Mouse (Mus musculus): ENCODE results near the gene Nanog. TPM values are rescaled to one million over a fixed set of nuclear protein-coding genes. Genes with fewer than 3 reads are reported as not detected.

The Nanog gene
- polyA plus RNA-seq (2015; fragmentation: Nextera tagmentation; extraction: Ambion mirVana) = 0.33 and 0.34 TPM in 2 replicates

DNA sequence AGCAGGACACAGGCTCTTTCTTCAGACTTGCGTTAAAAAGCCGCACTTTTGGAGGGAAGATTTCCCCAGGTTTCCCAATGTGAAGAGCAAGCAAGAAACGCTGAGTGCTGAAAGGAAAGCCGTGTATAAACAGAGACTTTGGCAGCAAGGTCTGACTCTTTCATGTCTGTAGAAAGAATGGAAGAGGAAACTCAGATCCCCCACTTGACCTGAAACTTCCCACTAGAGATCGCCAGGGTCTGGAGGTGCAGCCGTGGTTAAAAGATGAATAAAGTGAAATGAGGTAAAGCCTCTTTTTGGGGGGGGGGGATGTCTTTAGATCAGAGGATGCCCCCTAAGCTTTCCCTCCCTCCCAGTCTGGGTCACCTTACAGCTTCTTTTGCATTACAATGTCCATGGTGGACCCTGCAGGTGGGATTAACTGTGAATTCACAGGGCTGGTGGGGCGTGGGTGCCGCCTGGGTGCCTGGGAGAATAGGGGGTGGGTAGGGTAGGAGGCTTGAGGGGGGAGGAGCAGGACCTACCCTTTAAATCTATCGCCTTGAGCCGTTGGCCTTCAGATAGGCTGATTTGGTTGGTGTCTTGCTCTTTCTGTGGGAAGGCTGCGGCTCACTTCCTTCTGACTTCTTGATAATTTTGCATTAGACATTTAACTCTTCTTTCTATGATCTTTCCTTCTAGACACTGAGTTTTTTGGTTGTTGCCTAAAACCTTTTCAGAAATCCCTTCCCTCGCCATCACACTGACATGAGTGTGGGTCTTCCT lies at the start of gene Nanog:
Gene Nanog (plus strand): TSS at position 454 of the 765 bp plus-strand sequence.
- 22% methylated on average over 12 of the region's 12 CpGs for WGBS
- 0 out of 2 replicates have a peak, but pooled peaks cover 4% of the 10 kb centered on the region for H3K4me1 ChIP-seq
- H3K36me3 ChIP-seq = no peaks in the 10 kb centered on the region
- no peak within 1 kb of the TSS for H3K9ac ChIP-seq
- no peak for ATAC-seq (ENCODE audit: insufficient number of reproducible peaks, low FRiP score, low TSS enrichment, low read depth)
- no peak within 1 kb of the TSS for H3K4me2 ChIP-seq (replicated peaks)
- H3K27ac ChIP-seq (replicated peaks) = no peak within 1 kb of the TSS
- no peaks in the 10 kb centered on the region for H3K27me3 ChIP-seq
- H3K9me3 ChIP-seq (replicated peaks) = no peaks in the 10 kb centered on the region
- no peak within 1 kb of the TSS for H3K4me3 ChIP-seq (replicated peaks)

GRCm38 (mm10) chr6:122657630-122658029 lies 49.7 kb upstream of the Nanog start:
- no peaks in the 10 kb centered on the region for H3K36me3 ChIP-seq
- H3K4me1 ChIP-seq = no peaks in the 10 kb centered on the region
- no peak overlapping the region for H3K9ac ChIP-seq
- ATAC-seq (ENCODE audit: insufficient number of reproducible peaks, low FRiP score, low TSS enrichment, low read depth) = no peak
- no peak overlapping the region for H3K4me2 ChIP-seq (replicated peaks)
- H3K27ac ChIP-seq (replicated peaks) = no peak overlapping the region
- H3K27me3 ChIP-seq = peaks cover 1% of the 10 kb centered on the region
- H3K9me3 ChIP-seq (replicated peaks) = no peaks in the 10 kb centered on the region
- no peak overlapping the region for H3K4me3 ChIP-seq (replicated peaks)
- 77% methylated on average over 5 of the region's 5 CpGs for WGBS

DNA sequence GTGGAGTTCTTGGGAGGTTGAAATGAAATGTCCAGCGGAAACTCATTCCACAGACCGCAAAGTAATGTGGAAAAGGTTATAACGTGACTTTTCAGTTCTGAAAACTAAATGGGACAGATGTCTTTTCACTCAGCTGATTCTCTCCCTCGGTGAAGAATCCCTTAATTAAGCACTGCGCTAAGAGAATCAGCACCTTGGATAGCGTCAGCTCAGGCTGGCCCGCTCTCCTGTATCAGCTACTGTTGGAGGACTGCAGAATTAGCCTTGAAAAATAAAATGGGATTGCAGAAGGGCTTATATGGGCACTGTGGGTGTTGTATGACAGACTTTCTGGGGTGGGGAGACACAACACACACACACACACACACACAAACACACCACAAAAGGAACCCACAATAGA lies 47.7 kb upstream of the Nanog start:
- WGBS = 10% methylated on average over 7 of the region's 7 CpGs
- peaks cover 8% of the 10 kb centered on the region for H3K27me3 ChIP-seq
- ATAC-seq (ENCODE audit: insufficient number of reproducible peaks, low FRiP score, low TSS enrichment, low read depth) = no peak

GRCm38 (mm10) chr6:122660601-122661379 lies 46.5 kb upstream of the Nanog start:
- H3K4me1 ChIP-seq = no peaks in the 10 kb centered on the region
- 38% methylated on average over 8 of the region's 8 CpGs for WGBS
- H3K27me3 ChIP-seq = peaks cover 11% of the 10 kb centered on the region
- no peak overlapping the region for H3K9ac ChIP-seq
- no peak overlapping the region for H3K4me3 ChIP-seq (replicated peaks)
- no peak overlapping the region for H3K27ac ChIP-seq (replicated peaks)
- 0 out of 2 replicates have a peak, but pooled peaks have one; percentile 34 for ATAC-seq (ENCODE audit: insufficient number of reproducible peaks, low FRiP score, low TSS enrichment, low read depth)
- H3K36me3 ChIP-seq = no peaks in the 10 kb centered on the region
- H3K4me2 ChIP-seq (replicated peaks) = no peak overlapping the region
- no peaks in the 10 kb centered on the region for H3K9me3 ChIP-seq (replicated peaks)

More for the DNA sequence above, 47.7 kb upstream of the Nanog start:
- H3K9me3 ChIP-seq (replicated peaks) = no peaks in the 10 kb centered on the region
- no peak overlapping the region for H3K4me2 ChIP-seq (replicated peaks)
- H3K4me3 ChIP-seq (replicated peaks) = no peak overlapping the region
- H3K4me1 ChIP-seq = no peaks in the 10 kb centered on the region
- no peaks in the 10 kb centered on the region for H3K36me3 ChIP-seq
- no peak overlapping the region for H3K9ac ChIP-seq
- H3K27ac ChIP-seq (replicated peaks) = no peak overlapping the region

DNA sequence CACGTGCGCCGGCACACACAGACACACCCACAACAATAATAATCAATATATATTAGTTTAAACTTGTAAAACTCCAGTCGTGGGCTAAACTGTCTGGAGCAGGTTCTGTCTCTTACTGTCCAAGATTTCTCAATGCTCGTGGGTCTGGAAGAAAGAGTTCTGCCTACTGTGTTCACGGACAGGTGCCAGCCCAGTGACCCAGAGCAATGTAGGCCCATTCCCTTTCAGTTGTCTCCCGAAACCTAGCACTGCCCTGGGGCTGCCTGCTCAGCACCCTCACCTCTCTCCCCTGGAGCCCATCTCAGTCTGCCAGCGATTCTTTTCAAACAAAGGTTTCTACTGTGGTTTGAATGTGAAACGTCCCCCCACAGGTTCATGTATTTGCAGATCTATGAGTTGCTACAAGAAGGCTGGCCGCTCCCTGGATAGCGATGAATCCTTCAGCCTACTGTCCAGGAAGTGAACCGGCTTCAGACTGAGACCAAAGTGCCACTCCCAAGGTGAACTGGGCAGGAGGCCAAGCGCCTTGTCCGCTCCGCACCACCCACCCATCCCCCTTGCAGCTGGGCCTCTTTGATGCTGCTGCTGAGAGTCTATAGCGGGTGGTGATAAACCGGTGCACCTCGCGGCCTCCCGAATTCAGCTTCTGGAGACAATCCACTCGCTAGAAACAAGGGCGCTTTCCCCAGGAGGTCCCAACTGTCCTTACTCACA lies 44.6 kb upstream of the Nanog start:
- no peak for ATAC-seq (ENCODE audit: insufficient number of reproducible peaks, low FRiP score, low TSS enrichment, low read depth)
- 35% methylated on average over 22 of the region's 22 CpGs for WGBS
- H3K36me3 ChIP-seq = no peaks in the 10 kb centered on the region
- no peak overlapping the region for H3K9ac ChIP-seq
- H3K4me1 ChIP-seq = no peaks in the 10 kb centered on the region
- no peak overlapping the region for H3K4me2 ChIP-seq (replicated peaks)
- H3K27me3 ChIP-seq = peaks cover 11% of the 10 kb centered on the region
- H3K4me3 ChIP-seq (replicated peaks) = no peak overlapping the region
- no peaks in the 10 kb centered on the region for H3K9me3 ChIP-seq (replicated peaks)
- H3K27ac ChIP-seq (replicated peaks) = no peak overlapping the region

DNA sequence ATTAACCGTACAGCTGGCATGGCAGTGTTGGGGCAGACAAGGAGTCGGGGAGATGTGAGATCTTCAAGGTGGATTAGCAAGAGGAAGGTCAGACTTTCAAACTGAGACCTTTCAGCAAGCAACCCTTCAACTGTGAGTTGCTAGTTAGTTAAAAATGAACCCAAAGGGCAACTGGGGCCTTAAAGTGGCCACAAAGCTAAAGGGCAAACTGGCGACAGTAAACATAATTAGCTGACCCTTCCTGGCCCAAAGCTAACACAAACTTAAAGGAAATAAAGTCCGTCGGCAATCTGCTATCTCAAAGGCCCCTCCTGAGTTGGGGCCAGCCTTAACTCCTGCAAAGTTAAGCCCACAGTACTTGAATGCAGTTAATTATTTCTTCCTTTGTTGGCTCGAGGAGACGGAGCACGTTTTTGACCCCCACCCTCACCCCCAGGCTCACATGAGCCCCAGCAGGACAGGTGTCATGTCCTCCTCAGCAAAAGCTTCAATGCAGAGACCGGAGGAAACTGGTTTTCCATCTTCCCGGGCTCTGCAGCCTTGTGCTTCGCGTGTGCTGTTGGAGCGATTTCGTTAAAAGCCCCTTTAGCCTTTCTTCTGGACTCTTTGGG lies 43.6 kb upstream of the Nanog start:
- 33% methylated on average over 14 of the region's 14 CpGs for WGBS
- Histone ChIP-seq H3K36me3 (no peaks in the 10 kb centered on the region), H3K27me3 (peaks cover 11% of the 10 kb centered on the region), H3K9me3 (replicated peaks) (no peaks in the 10 kb centered on the region), H3K9ac (no peak overlapping the region), H3K27ac (replicated peaks) (no peak overlapping the region), H3K4me1 (no peaks in the 10 kb centered on the region), H3K4me3 (replicated peaks) (no peak overlapping the region), H3K4me2 (replicated peaks) (no peak overlapping the region)
- no peak for ATAC-seq (ENCODE audit: insufficient number of reproducible peaks, low FRiP score, low TSS enrichment, low read depth)

DNA sequence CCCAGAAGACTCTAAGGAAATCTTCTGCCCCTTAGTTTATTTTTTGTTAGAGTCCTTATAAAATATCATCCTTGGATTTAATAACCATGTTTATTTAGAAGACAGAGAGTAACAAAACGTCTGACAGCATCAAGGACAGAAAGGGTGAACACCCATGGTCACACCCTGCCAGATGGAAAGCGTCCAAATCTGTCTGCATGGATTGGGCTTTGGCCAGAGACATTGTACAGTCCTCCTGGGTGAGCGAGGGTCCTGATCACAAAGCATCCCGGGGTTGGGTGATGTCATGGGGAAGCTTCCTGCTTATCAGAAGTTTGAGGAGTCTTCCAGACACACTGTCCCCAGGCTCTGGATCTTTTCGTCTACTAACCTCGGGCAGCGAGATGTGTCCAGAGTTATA lies 41.4 kb upstream of the Nanog start:
- H3K4me2 ChIP-seq (replicated peaks) = no peak overlapping the region
- no peak overlapping the region for H3K9ac ChIP-seq
- no peak overlapping the region for H3K27ac ChIP-seq (replicated peaks)
- H3K4me1 ChIP-seq = peaks cover 5% of the 10 kb centered on the region; the same call in 1 of the 2 replicates
- no peak for ATAC-seq (ENCODE audit: insufficient number of reproducible peaks, low FRiP score, low TSS enrichment, low read depth)
- WGBS = 67% methylated on average over 7 of the region's 7 CpGs
- no peaks in the 10 kb centered on the region for H3K9me3 ChIP-seq (replicated peaks)
- no peaks in the 10 kb centered on the region for H3K36me3 ChIP-seq
- no peak overlapping the region for H3K4me3 ChIP-seq (replicated peaks)
- peaks cover 11% of the 10 kb centered on the region for H3K27me3 ChIP-seq

GRCm38 (mm10) chr6:122667715-122668114 lies 39.6 kb upstream of the Nanog start:
- Histone ChIP-seq H3K9ac (no peak overlapping the region), H3K4me3 (replicated peaks) (no peak overlapping the region), H3K4me1 (peaks cover 5% of the 10 kb centered on the region; the same call in 1 of the 2 replicates), H3K27ac (replicated peaks) (no peak overlapping the region), H3K9me3 (replicated peaks) (no peaks in the 10 kb centered on the region), H3K4me2 (replicated peaks) (no peak overlapping the region), H3K36me3 (no peaks in the 10 kb centered on the region), H3K27me3 (peaks cover 9% of the 10 kb centered on the region)
- 82% methylated on average over 5 of the region's 5 CpGs for WGBS
- no peak for ATAC-seq (ENCODE audit: insufficient number of reproducible peaks, low FRiP score, low TSS enrichment, low read depth)

GRCm38 (mm10) chr6:122668823-122669222 lies 38.5 kb upstream of the Nanog start:
- H3K4me3 ChIP-seq (replicated peaks) = no peak overlapping the region
- H3K36me3 ChIP-seq = no peaks in the 10 kb centered on the region
- 0 out of 2 replicates have a peak, but pooled peaks cover 5% of the 10 kb centered on the region for H3K27me3 ChIP-seq
- no peaks in the 10 kb centered on the region for H3K9me3 ChIP-seq (replicated peaks)
- no peak overlapping the region for H3K4me2 ChIP-seq (replicated peaks)
- no peak for ATAC-seq (ENCODE audit: insufficient number of reproducible peaks, low FRiP score, low TSS enrichment, low read depth)
- WGBS = 72% methylated on average over 5 of the region's 5 CpGs
- no peak overlapping the region for H3K27ac ChIP-seq (replicated peaks)
- H3K4me1 ChIP-seq = peaks cover 5% of the 10 kb centered on the region; the same call in 1 of the 2 replicates
- H3K9ac ChIP-seq = no peak overlapping the region

GRCm38 (mm10) chr6:122669406-122670200 lies 37.7 kb upstream of the Nanog start:
- H3K4me2 ChIP-seq (replicated peaks) = peak overlapping the region; percentile 65
- H3K4me3 ChIP-seq (replicated peaks) = peak overlapping the region; percentile 46
- H3K9ac ChIP-seq = no peak overlapping the region
- no peaks in the 10 kb centered on the region for H3K9me3 ChIP-seq (replicated peaks)
- H3K27ac ChIP-seq (replicated peaks) = no peak overlapping the region
- H3K4me1 ChIP-seq = peaks cover 5% of the 10 kb centered on the region; the same call in 1 of the 2 replicates
- peak; percentile 81 for ATAC-seq (ENCODE audit: insufficient number of reproducible peaks, low FRiP score, low TSS enrichment, low read depth)
- no peaks in the 10 kb centered on the region for H3K36me3 ChIP-seq
- H3K27me3 ChIP-seq = 0 out of 2 replicates have a peak, but pooled peaks cover 3% of the 10 kb centered on the region
- WGBS = 4% methylated on average over 19 of the region's 19 CpGs

All from embryonic facial prominence, embryonic 15.5 days (tissue).